Mouse (Mus musculus): Measurements from ENCODE around the gene Unc79. TPM values are rescaled to one million over a fixed set of nuclear protein-coding genes. Genes with fewer than 3 reads are reported as not detected.

The Unc79 gene
- polyA plus RNA-seq, 1 experiment from 2014 or later = 0.31 TPM

DNA sequence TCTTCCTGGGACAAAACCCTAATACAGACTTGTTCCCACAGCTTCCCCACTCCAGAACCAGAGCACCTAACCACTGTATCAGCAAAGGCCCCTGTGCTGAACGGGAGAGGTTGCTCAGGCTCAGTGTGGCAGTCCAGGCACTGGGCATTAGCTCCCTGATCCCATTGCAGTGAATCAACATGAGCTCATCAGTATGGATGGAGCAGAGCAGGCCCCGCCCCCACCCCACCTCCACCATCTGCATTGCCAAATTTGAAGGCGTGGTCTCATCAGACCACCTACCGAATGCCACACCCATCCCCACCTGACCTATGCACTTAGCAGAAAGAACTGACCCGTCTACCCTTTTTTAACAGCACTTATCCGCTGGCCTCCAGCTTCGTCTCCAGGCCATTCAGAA, 234.4 kb downstream of the Unc79 start:
- Histone ChIP-seq H3K4me3 (no peak overlapping the region), H3K4me1 (no peaks in the 10 kb centered on the region), H3K9ac (no peak overlapping the region), H3K27me3 (no peaks in the 10 kb centered on the region), H3K36me3 (no peaks in the 10 kb centered on the region), H3K9me3 (no peaks in the 10 kb centered on the region), H3K27ac (no peak overlapping the region), H3K4me2 (no peak overlapping the region)
- WGBS = 24% methylated on average over 7 of the region's 7 CpGs
- no peak for ATAC-seq (ENCODE audit: insufficient number of reproducible peaks, low FRiP score, low TSS enrichment, low read depth)

DNA sequence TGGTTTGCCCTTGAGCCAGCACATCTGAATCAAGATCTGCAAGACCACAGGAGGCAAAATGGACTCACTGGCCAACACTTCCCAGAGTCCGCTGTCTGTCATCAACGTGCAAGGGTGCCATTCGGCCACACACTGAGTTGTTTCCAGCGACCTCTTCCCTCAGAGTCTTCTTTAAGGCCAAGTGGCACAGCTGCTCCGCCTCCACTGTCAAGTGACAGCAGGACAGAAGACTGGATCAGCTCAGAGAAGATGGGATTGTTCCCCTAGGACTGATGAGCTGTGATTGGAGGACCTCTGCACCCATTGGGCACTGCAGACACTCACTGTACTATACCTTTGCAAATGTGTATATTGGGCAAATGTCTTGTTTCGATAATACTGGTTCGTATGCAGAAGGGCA, 238.4 kb downstream of the Unc79 start:
- Histone ChIP-seq H3K9me3 (no peaks in the 10 kb centered on the region), H3K9ac (no peak overlapping the region), H3K27me3 (no peaks in the 10 kb centered on the region), H3K27ac (no peak overlapping the region), H3K36me3 (no peaks in the 10 kb centered on the region), H3K4me1 (no peaks in the 10 kb centered on the region), H3K4me2 (no peak overlapping the region), H3K4me3 (no peak overlapping the region)
- ATAC-seq (ENCODE audit: insufficient number of reproducible peaks, low FRiP score, low TSS enrichment, low read depth) = no peak
- whole genome bisulfite sequencing = 78% methylated on average over 7 of the region's 7 CpGs

DNA sequence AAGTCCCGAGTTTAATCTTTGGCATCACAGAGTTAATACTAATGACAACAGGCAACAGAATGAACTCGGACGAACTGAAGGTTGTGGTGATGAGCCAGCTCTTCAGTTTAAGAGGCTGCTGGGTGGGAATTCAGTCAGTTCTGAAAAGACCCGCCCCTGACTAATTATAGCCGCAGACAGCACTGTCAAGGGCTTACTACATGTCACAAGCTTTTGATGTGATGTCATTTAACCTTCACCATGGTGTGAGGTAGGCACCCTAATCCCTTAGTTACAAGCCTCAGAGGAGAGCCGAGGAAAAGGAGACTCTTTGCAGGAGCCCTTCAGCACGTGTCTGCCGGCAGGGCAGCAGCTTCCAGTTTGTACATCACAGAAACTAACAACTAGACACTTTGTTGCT, 239.6 kb downstream of the Unc79 start:
- no peaks in the 10 kb centered on the region for H3K4me1 ChIP-seq
- no peak overlapping the region for H3K4me3 ChIP-seq
- whole genome bisulfite sequencing = 48% methylated on average over 8 of the region's 8 CpGs
- no peaks in the 10 kb centered on the region for H3K27me3 ChIP-seq
- H3K4me2 ChIP-seq = no peak overlapping the region
- H3K9me3 ChIP-seq = no peaks in the 10 kb centered on the region
- no peaks in the 10 kb centered on the region for H3K36me3 ChIP-seq
- no peak for ATAC-seq (ENCODE audit: insufficient number of reproducible peaks, low FRiP score, low TSS enrichment, low read depth)
- H3K9ac ChIP-seq = no peak overlapping the region
- H3K27ac ChIP-seq = no peak overlapping the region

DNA sequence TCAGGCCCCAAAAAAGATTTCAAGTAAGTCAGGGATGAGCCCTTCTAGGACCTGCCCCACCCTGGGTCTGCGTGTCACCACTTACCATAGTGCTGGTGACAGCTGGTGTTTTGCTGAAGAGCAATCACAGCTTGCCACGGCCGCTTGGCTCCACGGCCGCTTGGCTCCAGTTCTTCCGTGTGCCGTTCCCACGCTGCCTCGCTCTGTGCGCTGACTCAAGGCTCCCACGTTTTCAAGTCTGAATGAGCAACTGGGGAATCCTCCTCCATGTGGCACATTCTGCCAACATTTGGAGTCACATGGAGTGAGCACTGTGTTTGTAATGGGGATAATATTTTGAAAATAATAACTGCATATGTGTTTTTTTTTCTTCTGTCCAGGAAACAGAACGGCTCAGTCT, 241.1 kb downstream of the Unc79 start:
- H3K9me3 ChIP-seq = no peaks in the 10 kb centered on the region

DNA sequence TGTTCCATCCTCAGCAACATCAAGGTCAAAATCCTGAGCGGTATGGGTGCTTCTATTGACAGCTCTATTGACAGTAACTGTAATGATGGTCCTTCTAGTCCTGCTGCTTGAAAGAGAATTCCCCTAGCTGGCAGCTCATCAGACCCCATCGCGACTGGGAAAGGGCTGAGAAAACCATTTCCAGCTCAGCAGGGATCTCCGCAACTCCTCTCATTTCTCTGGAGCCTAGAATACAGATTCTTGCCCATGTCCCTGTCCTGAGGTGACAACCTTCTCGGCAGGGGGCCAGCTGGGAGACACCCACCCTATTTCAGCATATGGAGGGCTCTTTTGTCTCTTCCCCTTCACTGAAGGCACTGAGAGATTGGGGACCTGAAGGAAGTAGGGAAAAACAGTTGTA, 244.3 kb downstream of the Unc79 start:
- Histone ChIP-seq H3K9ac (no peak overlapping the region), H3K4me1 (no peaks in the 10 kb centered on the region), H3K36me3 (no peaks in the 10 kb centered on the region), H3K9me3 (no peaks in the 10 kb centered on the region), H3K4me2 (no peak overlapping the region), H3K4me3 (no peak overlapping the region), H3K27me3 (no peaks in the 10 kb centered on the region), H3K27ac (no peak overlapping the region)
- 53% methylated on average over 5 of the region's 5 CpGs for WGBS
- no peak for ATAC-seq (ENCODE audit: insufficient number of reproducible peaks, low FRiP score, low TSS enrichment, low read depth)

More for the DNA sequence above, 241.1 kb downstream of the Unc79 start:
- H3K27me3 ChIP-seq = no peaks in the 10 kb centered on the region
- ATAC-seq (ENCODE audit: insufficient number of reproducible peaks, low FRiP score, low TSS enrichment, low read depth) = no peak
- WGBS = 75% methylated on average over 12 of the region's 12 CpGs
- no peak overlapping the region for H3K27ac ChIP-seq
- H3K4me1 ChIP-seq = no peaks in the 10 kb centered on the region
- H3K36me3 ChIP-seq = no peaks in the 10 kb centered on the region
- H3K4me3 ChIP-seq = no peak overlapping the region
- H3K4me2 ChIP-seq = no peak overlapping the region
- H3K9ac ChIP-seq = no peak overlapping the region

DNA sequence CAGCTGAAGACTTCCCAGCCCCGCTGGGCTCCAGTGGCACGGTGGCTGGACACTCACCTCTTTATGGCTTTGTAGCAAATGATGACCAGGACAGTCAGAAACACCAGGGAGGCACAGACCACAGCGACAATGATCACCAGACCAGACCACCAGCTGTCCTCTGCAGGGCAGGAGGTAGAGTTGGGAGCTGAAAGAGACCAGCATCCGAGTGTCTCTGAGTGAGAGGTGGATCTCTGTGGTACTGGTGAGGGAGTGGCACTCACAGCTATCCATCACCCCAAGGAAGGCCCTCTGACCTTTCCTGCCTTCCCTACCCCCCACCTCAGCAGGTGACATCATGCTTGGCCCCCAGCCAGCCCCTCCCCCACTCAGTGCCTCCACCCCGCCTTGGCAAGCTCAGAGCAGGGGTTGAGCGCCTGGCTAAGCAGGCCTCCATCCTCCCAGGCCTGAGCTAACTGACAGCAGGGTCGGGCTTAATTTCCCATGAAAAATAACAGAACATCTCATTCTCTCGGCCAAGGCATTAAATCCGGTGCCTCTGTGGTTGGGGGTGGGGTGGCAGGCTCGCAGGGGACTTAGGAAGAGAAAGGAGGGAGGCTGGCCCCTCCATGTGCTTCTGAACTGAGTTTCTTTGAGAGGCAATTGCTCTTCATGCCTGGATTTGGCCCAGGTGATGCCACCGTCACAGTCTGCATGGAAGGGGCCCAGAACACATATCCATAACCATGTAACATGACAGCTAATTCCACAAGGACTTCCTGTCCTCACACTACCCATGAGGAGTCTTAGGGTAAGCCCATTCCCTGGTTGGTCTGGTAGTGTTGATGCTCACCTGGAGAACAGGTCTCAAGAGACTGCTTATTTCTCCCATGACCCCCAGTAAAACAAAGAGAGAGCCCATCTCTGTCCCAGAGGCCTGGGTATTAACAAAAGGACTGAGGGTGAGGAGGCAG, 254.2 kb downstream of the Unc79 start:
- Histone ChIP-seq H3K36me3 (no peaks in the 10 kb centered on the region), H3K9ac (no peak overlapping the region), H3K9me3 (no peaks in the 10 kb centered on the region), H3K4me3 (no peak overlapping the region), H3K4me1 (peaks cover 9% of the 10 kb centered on the region), H3K4me2 (no peak overlapping the region), H3K27ac (no peak overlapping the region), H3K27me3 (no peaks in the 10 kb centered on the region)
- WGBS = 23% methylated on average over 11 of the region's 11 CpGs
- ATAC-seq (ENCODE audit: insufficient number of reproducible peaks, low FRiP score, low TSS enrichment, low read depth) = 0 out of 2 replicates have a peak, but pooled peaks have one; percentile 38

DNA sequence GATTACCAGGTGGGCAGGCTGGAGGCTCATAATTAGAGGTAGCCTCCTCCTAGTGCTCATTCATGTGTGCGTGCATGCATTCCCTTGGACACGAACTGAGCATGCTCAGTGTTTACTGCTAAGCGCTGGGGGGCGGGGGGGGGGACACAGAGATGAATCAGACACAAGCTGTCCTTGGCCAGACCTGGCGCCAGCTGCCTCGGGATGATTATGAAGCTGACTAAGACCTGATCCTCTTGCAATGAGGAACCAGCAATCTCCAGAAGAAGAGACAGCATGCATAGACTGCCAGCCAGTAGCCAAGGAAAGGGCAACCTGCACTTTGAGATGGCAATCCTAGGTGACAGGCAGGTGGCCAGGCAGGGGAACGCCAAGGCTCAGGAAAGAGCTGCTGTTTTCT, 256.9 kb downstream of the Unc79 start:
- no peaks in the 10 kb centered on the region for H3K9me3 ChIP-seq
- no peak overlapping the region for H3K4me3 ChIP-seq
- ATAC-seq (ENCODE audit: insufficient number of reproducible peaks, low FRiP score, low TSS enrichment, low read depth) = no peak
- no peak overlapping the region for H3K4me2 ChIP-seq
- no peaks in the 10 kb centered on the region for H3K27me3 ChIP-seq
- no peak overlapping the region for H3K9ac ChIP-seq
- H3K27ac ChIP-seq = no peak overlapping the region
- H3K36me3 ChIP-seq = no peaks in the 10 kb centered on the region
- 71% methylated on average over 7 of the region's 7 CpGs for WGBS
- peaks cover 9% of the 10 kb centered on the region for H3K4me1 ChIP-seq

DNA sequence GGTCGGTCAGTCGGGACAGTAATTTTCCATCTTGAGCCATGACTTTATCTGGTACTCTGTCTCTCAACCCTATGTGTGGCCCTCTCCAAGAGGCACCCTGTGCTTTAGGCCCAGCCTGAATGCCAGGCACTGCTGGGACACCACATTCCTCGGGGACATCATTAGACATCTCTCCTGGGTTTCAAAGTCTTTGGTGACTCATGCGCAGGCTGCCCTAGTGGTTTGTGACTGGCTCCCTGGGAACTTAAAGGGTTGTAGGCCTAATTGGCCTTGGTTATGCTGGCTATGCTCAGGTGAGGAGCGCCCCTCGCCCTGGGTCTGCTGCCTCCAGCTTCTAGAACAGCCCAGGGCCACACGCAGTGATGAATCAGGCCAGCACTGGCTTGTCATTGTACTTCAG, 260.9 kb downstream of the Unc79 start:
- 85% methylated on average over 7 of the region's 7 CpGs for WGBS
- no peak for ATAC-seq (ENCODE audit: insufficient number of reproducible peaks, low FRiP score, low TSS enrichment, low read depth)
- no peak overlapping the region for H3K4me3 ChIP-seq

DNA sequence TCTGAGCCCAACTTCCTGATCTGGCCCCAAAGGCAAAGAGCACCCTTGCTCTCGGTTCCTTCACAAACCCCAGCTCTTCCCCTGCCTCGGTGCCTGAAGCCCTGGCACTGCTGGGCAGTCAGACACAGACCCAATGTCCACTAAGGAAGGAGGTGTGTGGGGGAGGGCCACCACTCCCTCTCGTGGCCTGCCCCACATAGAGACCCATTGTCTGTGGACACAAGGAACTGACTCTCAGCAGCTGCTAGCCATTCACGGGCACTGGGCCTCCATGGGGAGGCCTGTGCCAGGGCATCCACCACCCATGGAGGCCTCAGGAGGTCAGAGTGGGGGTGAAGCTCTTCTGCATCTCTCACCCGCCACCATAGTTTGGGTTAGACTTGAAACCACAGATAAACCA, 262.4 kb downstream of the Unc79 start:
- H3K9me3 ChIP-seq = no peaks in the 10 kb centered on the region
- no peak overlapping the region for H3K4me3 ChIP-seq
- H3K9ac ChIP-seq = no peak overlapping the region
- no peaks in the 10 kb centered on the region for H3K27me3 ChIP-seq
- no peak overlapping the region for H3K27ac ChIP-seq
- no peaks in the 10 kb centered on the region for H3K36me3 ChIP-seq
- H3K4me2 ChIP-seq = no peak overlapping the region
- H3K4me1 ChIP-seq = peaks cover 5% of the 10 kb centered on the region; the same call in 1 of the 2 replicates
- ATAC-seq (ENCODE audit: insufficient number of reproducible peaks, low FRiP score, low TSS enrichment, low read depth) = no peak; the same call in 1 of the 2 replicates
- 62% methylated on average over 5 of the region's 5 CpGs for WGBS

More for the DNA sequence above, 260.9 kb downstream of the Unc79 start:
- no peaks in the 10 kb centered on the region for H3K36me3 ChIP-seq
- H3K4me2 ChIP-seq = no peak overlapping the region
- H3K9me3 ChIP-seq = no peaks in the 10 kb centered on the region
- peaks cover 5% of the 10 kb centered on the region; the same call in 1 of the 2 replicates for H3K4me1 ChIP-seq
- no peak overlapping the region for H3K9ac ChIP-seq
- H3K27me3 ChIP-seq = no peaks in the 10 kb centered on the region
- H3K27ac ChIP-seq = no peak overlapping the region

DNA sequence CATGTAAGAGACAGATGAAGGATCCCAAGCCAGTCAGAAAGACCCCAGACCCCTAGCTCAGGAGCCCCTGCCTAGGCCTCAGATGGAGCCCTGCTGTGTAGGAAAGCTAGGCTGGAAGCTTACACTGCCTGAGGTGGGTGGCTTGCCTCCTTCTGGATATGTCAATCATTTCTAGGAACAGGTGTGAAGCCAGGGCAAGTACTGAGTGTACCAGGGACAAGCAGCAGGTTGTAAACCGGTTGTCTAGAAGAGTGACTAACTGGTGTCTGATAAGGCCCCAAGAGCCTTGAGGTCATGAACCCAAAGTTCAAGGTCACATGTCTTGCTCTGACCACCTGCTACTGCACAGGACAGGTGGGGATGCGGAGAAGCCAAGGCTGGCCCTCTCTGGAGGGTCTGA, 264.9 kb downstream of the Unc79 start:
- Histone ChIP-seq H3K36me3 (no peaks in the 10 kb centered on the region), H3K27me3 (no peaks in the 10 kb centered on the region), H3K9me3 (no peaks in the 10 kb centered on the region), H3K9ac (no peak overlapping the region), H3K4me1 (peaks cover 5% of the 10 kb centered on the region; the same call in 1 of the 2 replicates), H3K27ac (no peak overlapping the region), H3K4me3 (no peak overlapping the region), H3K4me2 (no peak overlapping the region)
- no peak for ATAC-seq (ENCODE audit: insufficient number of reproducible peaks, low FRiP score, low TSS enrichment, low read depth)
- 76% methylated on average over 2 of the region's 2 CpGs for WGBS

DNA sequence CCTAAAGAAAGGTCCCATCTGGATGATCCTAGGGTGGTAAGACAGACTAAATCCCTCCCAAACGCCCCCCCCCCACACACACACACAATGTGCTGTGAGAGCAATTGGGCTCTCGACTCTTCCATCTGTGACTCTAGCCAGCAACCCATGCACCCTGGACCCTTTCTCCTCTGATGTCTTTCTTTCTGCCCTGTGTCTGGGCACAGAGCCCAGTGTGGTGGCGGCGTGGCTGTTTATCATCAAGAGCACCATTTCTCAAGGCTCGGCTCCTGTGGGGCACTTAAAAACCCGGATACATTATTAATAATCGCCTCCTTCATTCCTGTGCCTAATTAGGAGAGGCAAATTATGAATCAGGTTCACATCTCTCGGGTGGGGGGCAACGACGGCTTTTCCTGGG, 265.6 kb downstream of the Unc79 start:
- Histone ChIP-seq H3K9ac (no peak overlapping the region), H3K27ac (no peak overlapping the region), H3K36me3 (no peaks in the 10 kb centered on the region), H3K27me3 (no peaks in the 10 kb centered on the region), H3K9me3 (no peaks in the 10 kb centered on the region), H3K4me3 (no peak overlapping the region), H3K4me1 (peaks cover 5% of the 10 kb centered on the region; the same call in 1 of the 2 replicates), H3K4me2 (no peak overlapping the region)
- WGBS = 25% methylated on average over 10 of the region's 10 CpGs
- no peak for ATAC-seq (ENCODE audit: insufficient number of reproducible peaks, low FRiP score, low TSS enrichment, low read depth)

DNA sequence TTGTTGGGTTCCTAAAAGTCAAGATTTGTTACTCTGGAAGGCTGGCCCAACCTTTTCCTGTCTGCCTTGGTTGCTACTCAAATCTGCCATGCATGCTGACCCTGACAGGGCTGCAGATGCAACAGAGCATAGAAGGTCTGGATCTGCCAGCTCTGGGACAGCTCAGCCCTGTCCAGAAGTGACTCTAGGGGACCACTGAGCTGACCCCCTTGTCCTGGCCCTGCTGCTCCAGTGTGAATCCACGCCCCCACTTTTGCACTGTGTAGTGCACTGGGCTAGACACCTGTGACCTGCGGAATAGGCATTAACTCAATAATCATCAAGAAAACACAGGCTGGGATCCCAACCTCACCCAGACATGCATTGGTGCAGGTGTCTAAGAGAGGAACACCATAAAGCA, 266.1 kb downstream of the Unc79 start:
- Histone ChIP-seq H3K27me3 (no peaks in the 10 kb centered on the region), H3K27ac (no peak overlapping the region), H3K36me3 (no peaks in the 10 kb centered on the region), H3K4me1 (peaks cover 5% of the 10 kb centered on the region; the same call in 1 of the 2 replicates), H3K4me2 (no peak overlapping the region), H3K9me3 (no peaks in the 10 kb centered on the region), H3K4me3 (no peak overlapping the region), H3K9ac (no peak overlapping the region)
- WGBS = 92% methylated on average over 2 of the region's 2 CpGs
- no peak for ATAC-seq (ENCODE audit: insufficient number of reproducible peaks, low FRiP score, low TSS enrichment, low read depth)

Data from limb, embryonic 15.5 days (tissue).